Mouse (Mus musculus) gastrocnemius, postnatal 4 days (tissue): Measurements from ENCODE around the gene Tbp. TPM values are rescaled to one million over a fixed set of nuclear protein-coding genes. Genes with fewer than 3 reads are reported as not detected.
A peak's percentile ranks its signal among the peaks of the same experiment; 100 is the strongest.
"Not testable (repeated sequence)": the region's sequence is repeated elsewhere in the genome, so short reads cannot be mapped to it uniquely, and the experiment has no call there.

Source experiments
- DNase-seq, 2 experiments: peaks; one replicate each; pipeline ENCODE4 v3.0.0; 2021 to 2022; ENCODE audit warnings: low spot score in 2 of 2, mixed read lengths in 2 of 2
- total RNA-seq, 2 experiments: library from RNA; stranded (reverse); gene quantifications; 2 replicates each; pipeline ENCODE4 v1.2.3; 2021

The Tbp gene
- total RNA-seq, 2 experiments from 2014 or later, result 16.6 to 17.8 TPM

DNA sequence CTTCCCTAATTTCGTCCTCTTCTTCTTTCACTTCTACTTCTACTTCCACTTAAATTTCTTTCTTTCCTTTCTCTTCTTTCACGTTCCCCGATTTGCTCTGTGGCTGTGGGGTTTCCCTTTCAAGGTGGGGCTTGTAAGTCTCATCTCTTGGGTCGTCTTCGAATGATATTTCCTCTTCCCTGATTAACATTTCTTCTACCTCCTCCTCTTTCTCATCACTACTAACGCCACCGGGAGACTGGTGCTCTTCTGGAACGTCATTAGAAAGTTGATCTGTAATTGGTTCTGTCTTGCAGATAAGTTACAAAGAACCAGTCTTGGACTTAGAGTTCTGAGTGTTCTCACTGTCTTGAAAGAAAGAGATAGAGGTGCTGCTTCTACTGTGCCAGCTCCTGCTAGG, 36.3 kb downstream of the Tbp start:
- no peak for DNase-seq

DNA sequence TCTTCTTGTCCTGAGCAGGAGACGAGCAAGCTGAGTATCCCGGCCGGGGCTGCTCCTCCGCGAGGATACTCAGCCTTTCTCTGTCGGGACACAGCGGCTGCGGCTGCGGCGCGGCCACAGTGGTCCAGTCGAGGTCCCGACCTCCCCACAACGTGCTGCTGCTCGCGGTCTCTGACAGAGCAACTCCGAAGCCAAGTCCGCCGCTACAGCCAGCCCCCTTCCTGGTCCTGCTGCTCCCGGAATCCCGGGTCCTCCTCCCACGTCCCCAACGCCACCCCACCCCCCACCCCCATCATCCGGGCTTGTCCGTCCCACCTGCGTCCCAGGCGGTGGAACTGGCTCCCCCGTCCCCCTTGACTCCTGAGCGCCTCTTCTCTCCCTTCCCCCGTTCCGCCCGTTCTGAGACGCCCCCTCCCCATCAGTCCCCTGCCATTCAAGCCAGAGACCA, 36.8 kb downstream of the Tbp start:
- peak in 1 of 2 experiments; percentile 14 for DNase-seq

DNA sequence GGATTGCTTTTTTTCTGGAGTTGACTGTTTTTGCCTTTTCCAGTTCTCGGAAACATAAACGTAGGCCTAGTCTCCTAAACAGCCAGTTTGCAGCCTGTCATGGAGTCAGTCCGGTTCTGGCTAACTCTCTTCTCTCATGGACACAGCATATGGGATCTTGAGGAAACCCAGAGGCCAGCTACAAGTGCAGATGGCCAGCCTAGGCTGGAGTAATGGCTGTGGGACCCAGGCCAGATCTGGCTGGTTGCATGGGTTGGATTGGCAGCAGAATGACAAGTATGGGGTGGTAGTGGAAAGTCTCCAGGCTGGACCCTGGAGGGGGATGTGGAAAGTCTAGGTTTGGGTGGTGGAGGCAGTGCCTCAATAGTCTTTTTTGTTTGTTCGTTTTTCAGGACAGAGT, 40.6 kb downstream of the Tbp start:
- no peak for DNase-seq

DNA sequence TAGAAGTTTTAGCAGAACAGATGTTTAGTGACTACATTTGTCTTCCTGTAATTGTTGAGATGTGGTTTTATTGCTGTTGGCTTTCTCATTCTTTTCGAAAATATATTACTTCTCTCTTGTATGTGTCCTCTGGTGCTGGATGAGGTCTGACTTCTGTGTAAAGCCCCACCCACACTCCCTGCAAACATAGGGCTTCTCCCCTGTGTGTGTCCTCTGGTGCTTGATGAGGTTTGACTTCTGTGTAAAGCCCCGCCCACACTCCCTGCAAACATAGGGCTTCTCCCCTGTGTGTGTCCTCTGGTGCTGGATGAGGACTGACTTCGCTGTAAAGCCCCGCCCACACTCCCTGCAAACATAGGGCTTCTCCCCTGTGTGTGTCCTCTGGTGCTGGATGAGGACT, 44.2 kb downstream of the Tbp start:
- DNase-seq, result not testable (repeated sequence)

DNA sequence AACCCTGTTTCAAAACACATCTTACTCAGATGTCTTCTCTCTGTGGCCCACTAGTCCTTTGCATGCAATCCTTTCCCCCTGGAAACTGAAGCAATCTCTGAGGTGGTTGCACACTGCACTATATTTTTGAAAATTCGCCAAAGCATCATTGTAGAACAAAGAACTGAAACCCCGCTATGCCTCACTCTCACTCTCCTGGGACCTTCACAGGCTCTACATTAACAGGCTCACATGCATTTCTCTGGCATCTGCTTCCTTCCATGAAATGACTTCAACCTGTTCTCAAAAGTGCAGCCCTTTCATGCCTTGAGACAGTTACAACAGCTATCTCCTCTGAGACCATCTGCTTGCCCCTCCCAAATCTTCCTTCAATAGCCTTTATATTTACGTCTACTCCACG, 46.8 kb downstream of the Tbp start:
- DNase-seq, result no peak

DNA sequence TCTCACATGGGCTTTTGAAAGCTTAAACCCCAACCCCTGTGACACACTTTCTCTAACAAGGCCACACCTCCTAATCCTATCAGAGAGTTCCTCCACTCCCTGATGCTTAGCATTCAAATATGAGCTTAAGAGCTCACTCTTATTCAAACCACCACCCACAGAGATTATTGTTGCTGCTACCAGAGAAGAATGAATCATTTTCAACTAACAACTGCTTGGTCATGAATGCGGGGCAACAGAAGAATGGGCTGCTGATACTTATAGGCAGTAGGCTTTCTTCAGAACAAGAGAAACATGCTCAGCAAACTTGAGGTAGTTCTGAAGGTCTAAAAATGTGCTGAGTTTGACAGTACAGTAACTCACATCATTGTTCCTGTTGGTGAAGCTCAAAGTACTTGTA, 50.0 kb downstream of the Tbp start:
- DNase-seq, result no peak

GRCm38 (mm10) chr17:15559946-15560345, 60.3 kb downstream of the Tbp start:
- DNase-seq, result no peak

GRCm38 (mm10) chr17:15564014-15564927, 64.6 kb downstream of the Tbp start, which contains the start of gene Prdm9:
TSS of gene Prdm9 (minus strand) at chr17:15564354.
- peak; percentile 95 to 98 for DNase-seq

DNA sequence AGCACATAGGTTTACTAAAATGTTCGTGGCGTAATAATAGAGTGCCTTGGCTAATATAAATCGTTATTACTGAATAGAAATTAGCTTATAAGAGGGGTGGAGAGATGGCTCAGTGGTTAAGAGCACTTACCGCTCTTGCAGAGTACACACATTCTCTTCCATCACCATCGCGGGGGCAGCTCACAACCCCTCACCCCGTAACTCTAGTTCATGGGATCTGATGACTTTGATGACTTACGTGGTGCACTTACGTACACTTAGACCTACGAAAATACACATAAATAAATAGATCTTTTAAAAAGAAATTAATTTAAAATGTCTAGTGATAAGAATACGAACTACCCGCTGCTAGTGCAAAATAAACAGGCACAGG, 65.2 kb downstream of the Tbp start:
- DNase-seq, result no peak

- DNase-seq, result no peak
Observed at GRCm38 (mm10) chr17:15566908-15567307, 67.2 kb downstream of the Tbp start.

- no peak for DNase-seq
Observed at GRCm38 (mm10) chr17:15575056-15575455, 75.4 kb downstream of the Tbp start.

DNA sequence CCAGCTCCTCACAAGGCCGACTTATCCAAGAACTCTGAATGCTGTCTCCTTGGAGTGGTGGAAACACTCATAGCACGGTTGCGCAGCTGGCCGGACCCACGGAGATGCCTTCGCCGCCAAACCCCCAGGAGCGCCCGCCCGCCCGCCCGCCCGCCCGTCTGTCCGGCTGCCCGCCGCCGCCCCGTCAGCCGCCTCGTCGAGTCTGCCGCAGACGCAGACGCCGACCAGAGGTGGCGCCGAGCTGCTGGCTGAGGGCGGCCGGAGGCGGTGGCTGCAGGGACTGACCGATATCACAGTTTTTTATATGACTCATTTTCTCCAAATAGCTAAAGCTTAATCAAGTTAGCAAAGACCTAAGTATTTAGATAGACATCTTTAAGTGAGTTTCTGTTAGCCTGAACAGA, 77.6 kb downstream of the Tbp start:
- peak; percentile 18 to 37 for DNase-seq

Other genes starting within 250 kb of the Tbp start
- 10 to 100 TPM; 16.7 to 18.7 TPM for gene Dll1, start 123.0 kb upstream of the Tbp start, total RNA-seq
- gene Fam120b, start 103.7 kb upstream of the Tbp start, total RNA-seq, result 10 to 100 TPM; 13.6 to 16.9 TPM
- gene Psmb1, start 137 bp upstream of the Tbp start, total RNA-seq, result 100 to 1,000 TPM; 156 TPM
- 10 to 100 TPM; 18.5 to 25.8 TPM for gene Pdcd2, start 27.4 kb downstream of the Tbp start, total RNA-seq
- 1 to 10 TPM; 3.5 to 5.0 TPM for gene Prdm9, start 64.5 kb downstream of the Tbp start, total RNA-seq
- gene Chd1, start 205.1 kb downstream of the Tbp start, total RNA-seq, result 10 to 100 TPM; 22.6 to 27.3 TPM